Mouse (Mus musculus) neutrophil, adult 65 days (primary cell): Measurements from ENCODE around the gene Amer1. TPM values are rescaled to one million over a fixed set of nuclear protein-coding genes. Genes with fewer than 3 reads are reported as not detected.

Experiments
- total RNA-seq: library from RNA; stranded (reverse); gene quantifications from 2 replicates; pipeline ENCODE4 v1.2.4, GENCODE M21; 2023

Gene Amer1
- total RNA-seq: 1.2 and 1.6 TPM in 2 replicates

DNA sequence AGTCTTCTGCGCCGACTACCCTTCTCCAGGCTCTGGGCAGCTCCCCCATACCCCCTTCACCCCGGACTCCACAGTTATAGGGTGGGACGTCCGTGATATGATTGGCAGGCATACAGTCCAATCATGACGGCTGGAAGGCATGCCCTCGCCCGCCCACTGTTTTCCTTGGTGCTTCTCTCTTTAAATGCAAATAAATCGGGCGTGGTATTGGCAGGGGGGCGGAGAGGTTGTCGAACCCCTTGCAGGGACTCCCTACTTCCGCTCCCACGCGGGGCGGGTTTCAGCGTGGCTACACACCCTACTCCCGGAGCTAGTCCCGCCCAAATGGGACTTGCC, at the start of gene Amer1:
Gene Amer1, minus strand, starts transcription at position 97 of the 336 bp plus-strand sequence.

Other genes with a start within 250 kb of the Amer1 start
- 1.4 TPM in 1 of 2 replicates, not detected in the other for gene Arhgef9, start 248.0 kb downstream of the Amer1 start, total RNA-seq
- not detected in 2 replicates for gene Asb12, start 113.1 kb upstream of the Amer1 start, total RNA-seq
- not detected in 2 replicates for gene Pfn5, start 113.2 kb upstream of the Amer1 start, total RNA-seq
- 0.50 and 0.82 TPM in 2 replicates for gene Zc4h2, start 213.6 kb upstream of the Amer1 start, total RNA-seq